Mouse (Mus musculus) ES-E14 (cell line): ENCODE results near the gene Sh2d6. TPM values are rescaled to one million over a fixed set of nuclear protein-coding genes. Genes with fewer than 3 reads are reported as not detected.

Experiments
- DNase-seq: peaks from one replicate; pipeline ENCODE4 v3.0.0-alpha.2; 2013; ENCODE audit warnings: low read depth, low spot score
- H3K27ac ChIP-seq: 2 replicates; pipeline ENCODE4 v1.5.1; 2012; ENCODE audit warnings: low read depth, mild to moderate bottlenecking, low read length, moderate library complexity, mixed read lengths; ENCODE audit not compliant: poor library complexity, insufficient read depth, severe bottlenecking
- H3K36me3 ChIP-seq: 2 replicates; pipeline ENCODE4 v1.6.1; 2012; ENCODE audit warnings: mild to moderate bottlenecking, low read length, moderate library complexity, mixed read lengths; ENCODE audit not compliant: control insufficient read depth, poor library complexity, insufficient read depth, severe bottlenecking
- H3K4me1 ChIP-seq, 2 experiments: fragments of 150-350 bp in 1 of 2; sonication (generic) in 1 of 2; 2 replicates each; pipeline ENCODE4 v1.6.1; 2012; ENCODE audit warnings: low read length in 2 of 2, mild to moderate bottlenecking in 1 of 2, mixed read lengths in 1 of 2; ENCODE audit not compliant: control insufficient read depth in 2 of 2, insufficient read depth in 2 of 2, poor library complexity in 1 of 2
- H3K4me3 ChIP-seq, 2 experiments: fragments of 150-350 bp in 1 of 2; sonication (generic) in 1 of 2; 2 replicates each; pipeline ENCODE4 v1.5.1; 2012; ENCODE audit warnings: low read length in 2 of 2, low read depth in 1 of 2, mild to moderate bottlenecking in 1 of 2, mixed read lengths in 1 of 2; ENCODE audit not compliant: insufficient read depth in 1 of 2, poor library complexity in 1 of 2, severe bottlenecking in 1 of 2
- H3K9ac ChIP-seq: 2 replicates; pipeline ENCODE4 v1.6.1; 2012; ENCODE audit warnings: low read depth, mild to moderate bottlenecking, low read length, mixed read lengths; ENCODE audit not compliant: poor library complexity, insufficient read depth, severe bottlenecking
- H3K9me3 ChIP-seq: fragments of 150-350 bp; sonication (generic); 2 replicates; pipeline ENCODE4 v1.6.1; 2012; ENCODE audit warnings: low read depth, mild to moderate bottlenecking, low read length; ENCODE audit not compliant: control insufficient read depth, insufficient read depth
- CHD2 ChIP-seq: IDR thresholded peaks from 2 replicates; pipeline ENCODE4 v1.6.1; 2014; ENCODE audit warnings: mild to moderate bottlenecking, low read depth, low read length, inconsistent platforms
- HCFC1 ChIP-seq: IDR thresholded peaks from 2 replicates; pipeline ENCODE4 v1.6.1; 2012; ENCODE audit warnings: low read length, inconsistent platforms, borderline replicate concordance; ENCODE audit not compliant: insufficient read depth
- MAFK ChIP-seq: IDR thresholded peaks from 2 replicates; pipeline ENCODE4 v1.6.1; 2014; ENCODE audit warnings: mild to moderate bottlenecking, low read depth, low read length, inconsistent platforms; ENCODE audit not compliant: insufficient read depth
- ZC3H11A ChIP-seq: IDR thresholded peaks from 2 replicates; pipeline ENCODE4 v1.6.1; 2012; ENCODE audit warnings: low read depth, mild to moderate bottlenecking, inconsistent platforms, low read length, borderline replicate concordance
- ZNF384 ChIP-seq: IDR thresholded peaks from 2 replicates; pipeline ENCODE4 v1.6.1; 2012; ENCODE audit warnings: low read depth, low read length, inconsistent platforms
- in situ Hi-C, 2 experiments: fragments of 600-800 bp; cut with MboI; formaldehyde crosslinking; loops; one replicate each; pipeline ENCODE4 v1.15.1; 2025; ENCODE audit warnings: low sequenced_read_pairs in 2 of 2, inconsistent platforms in 1 of 2; ENCODE audit not compliant: unreplicated experiment in 2 of 2
- total RNA-seq: library from RNA; depleted of rRNA; stranded (reverse); fragments of 300-350 nt; gene quantifications from 2 replicates; pipeline ENCODE4 v1.2.3, GENCODE M21; 2012

The Sh2d6 gene
- total RNA-seq, 1 experiment, result not detected

GRCm38 (mm10) chr6:72543265-72543850 lies 21.9 kb upstream of the Sh2d6 start:
- TF ChIP-seq ZC3H11A, result no peak
- TF ChIP-seq ZNF384, result no peak
- no peak for TF ChIP-seq MAFK
- TF ChIP-seq HCFC1, result no peak
- no peak for TF ChIP-seq CHD2
- H3K27ac ChIP-seq, result no peak overlapping the region

DNA sequence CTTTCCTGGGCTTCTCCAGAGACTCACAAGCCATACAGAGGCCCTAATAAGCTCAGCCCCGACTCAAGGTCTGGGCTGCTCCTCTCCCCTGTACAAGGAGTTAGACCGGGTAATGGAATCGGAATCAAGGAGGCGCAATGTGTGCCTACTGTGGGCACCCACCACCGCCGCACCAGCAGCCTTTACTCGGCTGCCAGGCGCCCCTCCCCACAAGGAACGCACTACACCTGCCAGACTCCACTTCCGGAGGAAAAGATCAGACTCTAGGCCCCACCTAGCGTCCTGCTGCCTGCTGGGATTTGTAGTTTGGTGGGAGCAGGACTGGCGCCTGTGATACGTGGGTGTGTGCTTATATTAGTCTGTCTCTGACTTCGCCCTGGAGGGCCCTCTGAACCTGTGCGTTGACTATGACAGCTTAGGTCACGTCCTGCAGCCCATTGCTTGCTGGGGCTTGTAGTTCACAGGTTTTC lies 17.1 kb upstream of the Sh2d6 start:
- in situ Hi-C loops, result loop anchor here (5.0 kb wide), 1 partner anchor 111 kb away; no protein-coding TSS in a partner anchor
- Histone ChIP-seq H3K9me3 (no peaks in the 10 kb centered on the region), H3K27ac (no peak overlapping the region), H3K4me1 (peaks cover 0 to 3% of the 10 kb centered on the region in 2 experiments; a peak in 1 of 4 replicates), H3K36me3 (no peaks in the 10 kb centered on the region), H3K9ac (peak overlapping the region; percentile 36), H3K4me3 (peak overlapping the region; percentile 47 to 75)
- peak; percentile 97 for TF ChIP-seq HCFC1
- no peak for TF ChIP-seq CHD2
- no peak for TF ChIP-seq MAFK
- TF ChIP-seq ZNF384, result no peak
- no peak for TF ChIP-seq ZC3H11A
- DNase-seq, result peak; percentile 72

More at GRCm38 (mm10) chr6:72543265-72543850, 21.9 kb upstream of the Sh2d6 start:
- H3K4me3 ChIP-seq, result no peak overlapping the region
- peaks cover 0 to 3% of the 10 kb centered on the region in 2 experiments; a peak in 1 of 4 replicates for H3K4me1 ChIP-seq
- H3K9me3 ChIP-seq, result no peaks in the 10 kb centered on the region
- in situ Hi-C loops, result loop anchor here in 1 of 2 experiments (10.0 kb wide), 1 partner anchor 291 kb away; no protein-coding TSS in a partner anchor
- H3K9ac ChIP-seq, result no peak overlapping the region
- DNase-seq, result no peak
- no peaks in the 10 kb centered on the region for H3K36me3 ChIP-seq

DNA sequence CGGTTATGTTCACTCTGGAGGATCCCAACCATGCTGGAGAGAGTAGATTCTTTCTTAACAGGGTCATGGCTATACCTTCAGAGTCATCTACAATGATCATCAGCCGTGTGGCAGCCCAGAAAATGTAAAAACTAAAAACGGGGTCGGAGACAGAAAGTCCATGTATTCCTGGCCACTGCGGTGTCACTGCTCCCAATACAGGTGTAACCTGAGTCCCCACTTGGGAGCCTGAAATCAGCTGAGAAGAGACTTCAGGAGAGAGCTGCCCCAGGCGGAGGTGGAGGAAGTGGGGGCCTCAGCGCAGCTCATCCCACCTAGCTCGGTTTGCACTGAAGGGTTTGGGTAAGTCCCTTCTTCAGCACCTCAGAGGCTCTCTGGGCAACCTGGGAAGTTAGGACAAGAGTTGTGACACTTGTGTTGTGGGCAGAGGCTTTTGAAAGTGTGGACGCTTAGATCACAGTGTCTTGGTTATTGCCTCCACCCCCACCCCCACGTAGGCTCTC lies 16.5 kb upstream of the Sh2d6 start:
- no peak overlapping the region for H3K27ac ChIP-seq

DNA sequence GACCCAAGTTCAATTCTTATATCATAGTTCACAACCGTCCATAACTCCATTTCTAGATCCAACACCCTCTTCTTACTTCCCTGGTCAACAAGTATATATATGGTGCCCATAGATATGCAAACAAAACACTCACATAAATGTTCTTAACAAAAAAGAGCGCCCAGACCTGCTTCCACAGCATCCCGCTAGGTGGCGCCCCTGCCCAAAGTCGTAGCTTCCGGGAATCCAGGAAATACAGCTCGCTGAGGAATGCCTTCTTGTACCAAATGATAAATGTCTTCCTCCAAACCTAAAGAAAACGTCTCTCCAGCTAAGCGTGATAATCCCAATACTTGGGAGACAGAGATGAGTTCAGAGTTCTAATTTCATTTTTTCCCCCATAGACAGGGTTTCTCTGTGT lies 13.7 kb upstream of the Sh2d6 start:
- peaks cover 0 to 3% of the 10 kb centered on the region in 2 experiments; a peak in 1 of 4 replicates for H3K4me1 ChIP-seq
- H3K27ac ChIP-seq, result no peak overlapping the region
- H3K4me3 ChIP-seq, result peak overlapping the region in 1 of 2 experiments; percentile 52; a peak in 2 of 4 replicates
- DNase-seq, result peak; percentile 79
- no peak overlapping the region for H3K9ac ChIP-seq
- no peaks in the 10 kb centered on the region for H3K36me3 ChIP-seq
- TF ChIP-seq MAFK (no peak), CHD2 (no peak), ZNF384 (no peak)
- H3K9me3 ChIP-seq, result no peaks in the 10 kb centered on the region
- in situ Hi-C loops, result loop anchor here (5.0 kb wide), 1 partner anchor 108 kb away; no protein-coding TSS in a partner anchor

More for the DNA sequence above, 16.5 kb upstream of the Sh2d6 start:
- TF ChIP-seq HCFC1 (no peak), ZC3H11A (no peak), ZNF384 (no peak)
- Histone ChIP-seq H3K9ac (peak overlapping the region; percentile 36; the same call in 1 of the 2 replicates), H3K4me3 (peak overlapping the region; percentile 47 to 75; a peak in 3 of 4 replicates), H3K9me3 (no peaks in the 10 kb centered on the region), H3K36me3 (no peaks in the 10 kb centered on the region), H3K4me1 (peaks cover 0 to 3% of the 10 kb centered on the region in 2 experiments; a peak in 1 of 4 replicates)
- DNase-seq, result no peak
- in situ Hi-C loops, result loop anchor here (5.0 kb wide), 1 partner anchor 111 kb away; no protein-coding TSS in a partner anchor
